Mouse (Mus musculus) neural tube, embryonic 11.5 days (tissue): Measurements from ENCODE around the gene Arhgef12. TPM values are rescaled to one million over a fixed set of nuclear protein-coding genes. Genes with fewer than 3 reads are reported as not detected.

Experiments used
- ATAC-seq: fragments of 200-750 bp; cut with Nextera tagmentation; 2 replicates; pipeline ENCODE4 v1.8.0; 2017; ENCODE audit warnings: moderate number of reproducible peaks, mild to moderate bottlenecking, moderate TSS enrichment, moderate library complexity; ENCODE audit not compliant: insufficient read depth, low FRiP score, low TSS enrichment
- DNase-seq: peaks from one replicate; pipeline ENCODE4 v3.0.0-alpha.2; 2015; ENCODE audit warnings: low spot score
- H3K27ac ChIP-seq: fragments of 300-500 bp; sonication (generic); 2 replicates; pipeline ENCODE4 v1.5.1; 2014; ENCODE audit warnings: low read depth, mild to moderate bottlenecking, low read length
- H3K27me3 ChIP-seq: fragments of 300-500 bp; sonication (generic); 2 replicates; pipeline ENCODE4 v1.6.1; 2014; ENCODE audit warnings: mild to moderate bottlenecking, low read length, mixed read lengths; ENCODE audit not compliant: control insufficient read depth, insufficient read depth
- H3K36me3 ChIP-seq: fragments of 300-500 bp; sonication (generic); 2 replicates; pipeline ENCODE4 v1.6.1; 2014; ENCODE audit warnings: mild to moderate bottlenecking, low read length, moderate library complexity, mixed read lengths; ENCODE audit not compliant: control insufficient read depth, insufficient read depth
- H3K4me1 ChIP-seq: fragments of 300-500 bp; sonication (generic); 2 replicates; pipeline ENCODE4 v1.6.1; 2014; ENCODE audit warnings: low read length, mixed read lengths; ENCODE audit not compliant: control insufficient read depth, insufficient read depth
- H3K4me2 ChIP-seq: fragments of 300-500 bp; sonication (generic); 2 replicates; pipeline ENCODE4 v1.6.1; 2014; ENCODE audit warnings: low read depth, mild to moderate bottlenecking, moderate library complexity
- H3K4me3 ChIP-seq: fragments of 300-500 bp; sonication (generic); 2 replicates; pipeline ENCODE4 v1.5.1; 2014; ENCODE audit warnings: low read depth, low read length
- H3K9ac ChIP-seq: fragments of 300-500 bp; sonication (generic); 2 replicates; pipeline ENCODE4 v1.6.1; 2014; ENCODE audit warnings: mild to moderate bottlenecking, low read length
- H3K9me3 ChIP-seq: fragments of 300-500 bp; sonication (generic); 2 replicates; pipeline ENCODE4 v1.6.1; 2016; ENCODE audit warnings: low read length; ENCODE audit not compliant: control insufficient read depth
- WGBS: fragments of 180-500 bp; shearing (Covaris S2); extraction: QIAGEN DNeasy Blood & Tissue Kit; methylation state at CpG from one replicate; pipeline ENCODE4 v1.1.7; 2014; 5-methylcytosine and 5-hydroxymethylcytosine counted together
- polyA plus RNA-seq: library from polyadenylated mRNA; unstranded; fragments of >200 nt; fragmentation: Nextera tagmentation; extraction: Ambion mirVana; gene quantifications from 2 replicates; pipeline ENCODE4 v1.2.1, GENCODE M21; 2014

The Arhgef12 gene
- polyA plus RNA-seq: 10.3 and 12.3 TPM in 2 replicates

GRCm38 (mm10) chr9:43107187-43107517 lies at the start of gene Arhgef12:
Gene Arhgef12 (minus strand): TSS chr9:43107239.
- H3K9ac ChIP-seq: peak within 1 kb of the TSS; percentile 95
- peak within 1 kb of the TSS; percentile 85 for H3K27ac ChIP-seq
- peak within 1 kb of the TSS; percentile 93 for H3K4me3 ChIP-seq
- ATAC-seq (no peak), DNase-seq (peak; percentile 26)
- 46% methylated on average over 10 of the region's 10 CpGs for WGBS
- peaks cover 18% of the 10 kb centered on the region; the same call in 1 of the 2 replicates for H3K4me1 ChIP-seq
- no peaks in the 10 kb centered on the region for H3K9me3 ChIP-seq
- peak within 1 kb of the TSS; percentile 72 for H3K4me2 ChIP-seq
- H3K27me3 ChIP-seq: no peaks in the 10 kb centered on the region
- no peaks in the 10 kb centered on the region for H3K36me3 ChIP-seq

GRCm38 (mm10) chr9:43155960-43156359 lies 48.9 kb upstream of the Arhgef12 start:
- DNase-seq (no peak), ATAC-seq (no peak)
- H3K4me2 ChIP-seq: no peak overlapping the region
- H3K4me3 ChIP-seq: no peak overlapping the region
- no peaks in the 10 kb centered on the region for H3K36me3 ChIP-seq
- no peak overlapping the region for H3K9ac ChIP-seq
- no peak overlapping the region for H3K27ac ChIP-seq
- no peaks in the 10 kb centered on the region for H3K27me3 ChIP-seq
- H3K9me3 ChIP-seq: no peaks in the 10 kb centered on the region
- 85% methylated on average over 6 of the region's 6 CpGs for WGBS
- no peaks in the 10 kb centered on the region for H3K4me1 ChIP-seq

- Histone ChIP-seq H3K27ac (no peak overlapping the region), H3K9ac (no peak overlapping the region), H3K9me3 (no peaks in the 10 kb centered on the region), H3K4me1 (no peaks in the 10 kb centered on the region), H3K4me2 (no peak overlapping the region), H3K36me3 (no peaks in the 10 kb centered on the region), H3K27me3 (no peaks in the 10 kb centered on the region), H3K4me3 (no peak overlapping the region)
- DNase-seq (no peak), ATAC-seq (no peak)
- 83% methylated on average over 6 of the region's 6 CpGs for WGBS
Observed at GRCm38 (mm10) chr9:43151779-43152178, 44.7 kb upstream of the Arhgef12 start.

GRCm38 (mm10) chr9:43150957-43151356 lies 43.9 kb upstream of the Arhgef12 start:
- no peak overlapping the region for H3K27ac ChIP-seq
- no peak overlapping the region for H3K4me2 ChIP-seq
- no peaks in the 10 kb centered on the region for H3K27me3 ChIP-seq
- H3K4me3 ChIP-seq: no peak overlapping the region
- H3K9ac ChIP-seq: no peak overlapping the region
- ATAC-seq (no peak), DNase-seq (no peak)
- H3K36me3 ChIP-seq: no peaks in the 10 kb centered on the region
- 89% methylated on average over 9 of the region's 9 CpGs for WGBS
- no peaks in the 10 kb centered on the region for H3K9me3 ChIP-seq
- no peaks in the 10 kb centered on the region for H3K4me1 ChIP-seq

- Histone ChIP-seq H3K27me3 (no peaks in the 10 kb centered on the region), H3K9me3 (no peaks in the 10 kb centered on the region), H3K4me3 (no peak overlapping the region), H3K36me3 (no peaks in the 10 kb centered on the region), H3K9ac (no peak overlapping the region), H3K27ac (no peak overlapping the region), H3K4me2 (no peak overlapping the region), H3K4me1 (no peaks in the 10 kb centered on the region)
- DNase-seq: no peak
- ATAC-seq: no peak
- WGBS: 63% methylated on average over 10 of the region's 10 CpGs
Observed at GRCm38 (mm10) chr9:43150075-43150474, 43.0 kb upstream of the Arhgef12 start.

GRCm38 (mm10) chr9:43149498-43149897 lies 42.5 kb upstream of the Arhgef12 start:
- 82% methylated on average over 3 of the region's 3 CpGs for WGBS
- Histone ChIP-seq H3K4me3 (no peak overlapping the region), H3K27me3 (no peaks in the 10 kb centered on the region), H3K4me1 (no peaks in the 10 kb centered on the region), H3K9me3 (no peaks in the 10 kb centered on the region), H3K27ac (no peak overlapping the region), H3K4me2 (no peak overlapping the region), H3K9ac (no peak overlapping the region), H3K36me3 (no peaks in the 10 kb centered on the region)
- no peak for DNase-seq
- ATAC-seq: no peak

- Histone ChIP-seq H3K36me3 (no peaks in the 10 kb centered on the region), H3K4me3 (no peak overlapping the region), H3K27ac (no peak overlapping the region), H3K9me3 (no peaks in the 10 kb centered on the region), H3K27me3 (no peaks in the 10 kb centered on the region), H3K9ac (no peak overlapping the region), H3K4me1 (no peaks in the 10 kb centered on the region), H3K4me2 (no peak overlapping the region)
- ATAC-seq: no peak
- no peak for DNase-seq
- 86% methylated on average over 4 of the region's 4 CpGs for WGBS
Observed at GRCm38 (mm10) chr9:43145196-43145595, 38.2 kb upstream of the Arhgef12 start.

GRCm38 (mm10) chr9:43144206-43144810 lies 37.3 kb upstream of the Arhgef12 start:
- no peaks in the 10 kb centered on the region for H3K27me3 ChIP-seq
- H3K36me3 ChIP-seq: no peaks in the 10 kb centered on the region
- no peak overlapping the region for H3K9ac ChIP-seq
- DNase-seq: no peak
- H3K27ac ChIP-seq: no peak overlapping the region
- H3K4me2 ChIP-seq: no peak overlapping the region
- 76% methylated on average over 12 of the region's 12 CpGs for WGBS
- H3K4me1 ChIP-seq: no peaks in the 10 kb centered on the region
- H3K9me3 ChIP-seq: no peaks in the 10 kb centered on the region
- ATAC-seq: no peak
- no peak overlapping the region for H3K4me3 ChIP-seq

GRCm38 (mm10) chr9:43141839-43142238 lies 34.8 kb upstream of the Arhgef12 start:
- Histone ChIP-seq H3K4me3 (no peak overlapping the region), H3K4me1 (no peaks in the 10 kb centered on the region), H3K27ac (no peak overlapping the region), H3K27me3 (no peaks in the 10 kb centered on the region), H3K36me3 (no peaks in the 10 kb centered on the region), H3K9me3 (no peaks in the 10 kb centered on the region), H3K9ac (no peak overlapping the region), H3K4me2 (no peak overlapping the region)
- no peak for ATAC-seq
- peak; percentile 77 for DNase-seq
- WGBS: 14% methylated on average over 4 of the region's 4 CpGs
